Mouse (Mus musculus): ENCODE data around the gene Eef1akmt3. TPM values are rescaled to one million over a fixed set of nuclear protein-coding genes. Genes with fewer than 3 reads are reported as not detected.

Eef1akmt3 gene
- total and polyA plus RNA-seq, 2 experiments from 2014 or later: 0.14 to 0.15 TPM

DNA sequence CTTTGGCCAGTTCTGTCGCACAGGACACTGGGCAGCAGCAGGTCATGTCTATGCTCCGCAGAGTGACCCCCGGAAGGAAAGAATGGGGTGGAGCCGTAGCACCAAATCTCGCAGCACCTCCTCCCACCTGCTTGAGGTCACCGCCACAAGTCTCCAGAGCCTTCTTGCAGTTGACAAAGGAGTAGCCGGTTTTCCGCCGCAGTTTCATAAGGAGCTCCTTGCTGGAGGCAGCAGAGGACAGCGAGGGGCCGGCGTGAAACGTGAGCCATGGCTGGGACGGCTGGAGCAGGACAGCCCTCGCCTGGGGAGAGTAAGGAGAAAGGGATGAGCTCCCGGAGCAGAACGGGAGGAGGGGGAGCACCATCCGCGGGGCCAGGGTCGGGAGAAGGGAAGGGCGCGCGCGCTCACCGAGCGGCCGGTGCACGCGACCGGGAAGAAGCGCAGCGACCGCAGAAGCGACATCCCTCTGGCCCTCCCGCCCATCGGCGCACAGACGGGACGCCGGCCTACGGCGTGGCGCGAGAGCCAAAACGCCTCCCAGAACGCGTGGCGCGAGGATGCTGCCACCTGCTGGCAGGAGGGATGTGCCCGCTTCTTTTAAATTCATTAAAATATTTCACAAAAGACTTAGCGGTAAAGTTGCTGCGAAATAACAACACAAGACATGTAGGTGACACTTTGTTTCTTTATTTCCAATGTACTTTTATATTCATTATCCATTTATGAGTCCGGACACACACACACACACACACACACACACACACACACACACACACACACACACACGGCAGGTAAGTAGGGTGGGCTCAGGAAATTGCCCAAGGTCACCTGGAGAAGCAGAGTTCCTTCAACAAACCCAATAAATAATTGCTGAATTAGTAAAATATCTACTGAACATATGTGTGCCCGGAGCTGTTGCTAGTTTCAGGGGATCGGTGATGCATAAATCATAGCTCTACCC lies 10.7 kb downstream of the Eef1akmt3 start, which contains the start of gene Tsfm:
TSS of gene Tsfm (minus strand) at position 505 of the 961 bp plus-strand sequence.
- Histone ChIP-seq H3K4me2 (ENCODE audit: low read depth) (peak within 1 kb of the TSS; percentile 62), H3K9ac (peak within 1 kb of the TSS; percentile 78), H3K27ac (ENCODE audit: low read depth, low read length) (peak within 1 kb of the TSS; percentile 60), H3K36me3 (ENCODE audit: insufficient read depth) (peaks cover 25% of the 10 kb centered on the region), H3K9me3 (ENCODE audit: low read length) (no peaks in the 10 kb centered on the region), H3K27me3 (ENCODE audit: insufficient read depth, low read length) (no peaks in the 10 kb centered on the region), H3K4me3 (ENCODE audit: low read depth, low read length) (peak within 1 kb of the TSS; percentile 68), H3K4me1 (ENCODE audit: insufficient read depth) (no peaks in the 10 kb centered on the region)
- WGBS: 4% methylated on average over 55 of the region's 56 CpGs
- DNase-seq (peak; percentile 96), ATAC-seq (peak; percentile 91)
- peak; percentile 96 for TF ChIP-seq CTCF (IDR thresholded peaks at IDR 0.05; ENCODE audit: low read depth)

DNA sequence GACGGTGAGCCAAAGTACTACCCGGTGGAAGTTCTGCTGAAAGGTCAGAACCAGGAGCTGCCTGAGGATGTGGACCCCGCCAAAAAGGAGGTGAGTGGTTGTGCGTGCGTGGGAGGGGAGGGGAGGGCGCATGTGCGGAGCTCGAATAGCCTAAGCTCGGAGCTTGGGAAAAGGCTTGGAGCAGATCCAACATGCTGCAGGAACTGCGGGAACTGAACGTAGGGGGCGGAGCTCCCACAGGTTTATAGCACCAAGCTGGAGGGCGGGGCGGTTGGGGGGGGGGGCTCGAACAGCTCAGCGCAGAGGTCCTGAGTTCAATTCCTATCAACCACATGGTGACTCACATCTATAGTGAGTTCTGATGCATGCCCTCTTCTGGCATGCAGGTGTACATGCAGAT lies 22.9 kb downstream of the Eef1akmt3 start:
- no peak overlapping the region for H3K9ac ChIP-seq
- 75% methylated on average over 16 of the region's 16 CpGs for WGBS
- no peak overlapping the region for H3K27ac ChIP-seq (ENCODE audit: low read depth, low read length)
- H3K36me3 ChIP-seq (ENCODE audit: insufficient read depth): peaks cover 15% of the 10 kb centered on the region
- no peak overlapping the region for H3K4me2 ChIP-seq (ENCODE audit: low read depth)
- no peak for ATAC-seq
- TF ChIP-seq CTCF (IDR thresholded peaks at IDR 0.05; ENCODE audit: low read depth): no peak
- H3K4me1 ChIP-seq (ENCODE audit: insufficient read depth): no peaks in the 10 kb centered on the region
- no peaks in the 10 kb centered on the region for H3K27me3 ChIP-seq (ENCODE audit: insufficient read depth, low read length)
- no peaks in the 10 kb centered on the region for H3K9me3 ChIP-seq (ENCODE audit: low read length)
- no peak overlapping the region for H3K4me3 ChIP-seq (ENCODE audit: low read depth, low read length)
- no peak for DNase-seq

DNA sequence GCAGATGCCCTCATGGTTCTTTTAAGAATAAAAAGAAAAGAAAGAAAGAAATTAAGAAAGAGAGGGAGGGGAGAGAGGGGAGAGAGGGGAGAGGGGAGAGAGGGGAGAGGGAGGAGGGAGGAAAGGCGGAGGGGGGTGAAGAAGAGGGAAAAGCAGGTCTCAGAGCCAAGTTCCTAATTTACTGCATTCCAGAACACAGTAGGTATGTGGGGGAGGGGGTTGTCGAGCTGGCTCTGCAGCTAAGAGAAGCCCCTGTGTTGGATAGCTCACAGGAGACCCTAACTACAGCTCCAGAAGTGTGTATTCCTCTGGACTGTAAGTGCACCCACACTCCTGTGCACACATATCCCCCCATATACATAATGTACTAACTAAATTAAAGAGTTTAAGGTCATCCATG lies 24.2 kb downstream of the Eef1akmt3 start:
- H3K4me3 ChIP-seq (ENCODE audit: low read depth, low read length): no peak overlapping the region
- DNase-seq (no peak), ATAC-seq (no peak)
- no peak overlapping the region for H3K9ac ChIP-seq
- no peaks in the 10 kb centered on the region for H3K27me3 ChIP-seq (ENCODE audit: insufficient read depth, low read length)
- 25% methylated on average over 2 of the region's 2 CpGs for WGBS
- no peaks in the 10 kb centered on the region for H3K9me3 ChIP-seq (ENCODE audit: low read length)
- H3K27ac ChIP-seq (ENCODE audit: low read depth, low read length): no peak overlapping the region
- TF ChIP-seq CTCF (IDR thresholded peaks at IDR 0.05; ENCODE audit: low read depth): no peak
- no peaks in the 10 kb centered on the region for H3K4me1 ChIP-seq (ENCODE audit: insufficient read depth)
- H3K36me3 ChIP-seq (ENCODE audit: insufficient read depth): peaks cover 4% of the 10 kb centered on the region; the same call in 1 of the 2 replicates
- no peak overlapping the region for H3K4me2 ChIP-seq (ENCODE audit: low read depth)

DNA sequence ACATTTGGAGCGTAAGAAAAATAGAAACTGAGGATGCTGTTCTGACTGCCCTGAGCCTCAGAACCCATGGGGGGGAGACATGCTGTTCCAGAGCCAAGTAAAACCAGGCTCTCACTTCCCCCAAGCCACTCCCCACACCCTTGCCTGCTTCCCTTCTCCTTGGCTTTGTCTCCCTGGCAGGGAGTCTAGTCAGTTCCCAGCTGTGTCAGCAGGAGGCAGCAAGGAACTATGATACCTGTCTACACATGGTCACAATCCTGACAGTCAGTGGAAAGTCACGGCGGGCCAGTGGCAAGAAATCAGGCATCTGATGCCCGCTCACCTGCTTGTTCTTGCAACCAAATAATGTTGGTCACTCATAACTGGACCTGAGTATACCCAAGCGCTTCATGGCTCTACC lies 24.8 kb downstream of the Eef1akmt3 start:
- DNase-seq (no peak), ATAC-seq (no peak)
- WGBS: 64% methylated on average over 5 of the region's 5 CpGs
- Histone ChIP-seq H3K4me3 (ENCODE audit: low read depth, low read length) (no peak overlapping the region), H3K27ac (ENCODE audit: low read depth, low read length) (no peak overlapping the region), H3K27me3 (ENCODE audit: insufficient read depth, low read length) (no peaks in the 10 kb centered on the region), H3K9me3 (ENCODE audit: low read length) (no peaks in the 10 kb centered on the region), H3K9ac (no peak overlapping the region), H3K36me3 (ENCODE audit: insufficient read depth) (no peaks in the 10 kb centered on the region), H3K4me2 (ENCODE audit: low read depth) (no peak overlapping the region), H3K4me1 (ENCODE audit: insufficient read depth) (no peaks in the 10 kb centered on the region)
- TF ChIP-seq CTCF (IDR thresholded peaks at IDR 0.05; ENCODE audit: low read depth): 0 out of 2 replicates have a peak, but pooled peaks have one; percentile 30

DNA sequence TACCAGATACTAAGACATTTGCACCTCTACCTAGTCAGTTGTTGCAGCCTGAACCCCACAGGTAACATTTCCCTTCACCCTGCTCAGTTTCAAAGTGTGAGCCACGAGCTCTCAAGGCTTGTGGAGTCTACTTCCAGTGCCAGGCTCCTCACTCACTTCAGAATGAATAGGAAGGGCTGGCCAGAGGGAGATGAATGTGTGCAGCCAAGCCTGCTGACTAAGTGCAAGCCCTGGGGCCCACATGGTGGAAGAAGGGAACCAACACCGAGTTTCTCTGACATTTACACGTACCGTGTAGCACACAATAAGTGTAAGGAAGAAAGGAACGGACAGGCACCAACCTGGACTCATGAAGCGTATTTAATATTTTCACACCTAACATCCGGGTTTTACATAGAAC lies 37.5 kb downstream of the Eef1akmt3 start:
- H3K9ac ChIP-seq: no peak overlapping the region

DNA sequence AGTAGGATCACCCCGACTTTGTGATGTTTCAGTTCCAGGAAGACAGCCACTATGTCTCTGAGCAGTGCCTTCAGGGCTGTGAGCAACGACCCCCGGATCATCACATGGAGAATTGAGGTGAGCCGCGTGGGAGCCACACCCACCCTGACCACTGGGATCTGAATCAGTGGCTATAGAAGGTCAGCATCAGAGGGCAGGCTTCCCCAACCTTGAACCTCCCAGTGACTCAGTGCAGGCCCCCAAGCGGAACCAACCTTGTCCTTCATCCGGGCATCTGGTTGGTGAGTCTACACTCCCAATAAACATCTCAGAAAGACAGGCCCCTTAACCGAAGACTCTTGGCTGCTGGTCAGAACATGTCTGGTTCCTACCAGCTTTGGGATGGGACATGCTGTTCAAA lies 38.0 kb downstream of the Eef1akmt3 start:
- no peak overlapping the region for H3K9ac ChIP-seq
- no peak for DNase-seq
- no peaks in the 10 kb centered on the region for H3K27me3 ChIP-seq (ENCODE audit: insufficient read depth, low read length)
- H3K4me2 ChIP-seq (ENCODE audit: low read depth): no peak overlapping the region
- H3K27ac ChIP-seq (ENCODE audit: low read depth, low read length): no peak overlapping the region
- no peak for TF ChIP-seq CTCF (IDR thresholded peaks at IDR 0.05; ENCODE audit: low read depth)
- H3K4me1 ChIP-seq (ENCODE audit: insufficient read depth): no peaks in the 10 kb centered on the region
- peaks cover 18% of the 10 kb centered on the region for H3K36me3 ChIP-seq (ENCODE audit: insufficient read depth)
- 88% methylated on average over 8 of the region's 8 CpGs for WGBS
- no peak for ATAC-seq
- H3K9me3 ChIP-seq (ENCODE audit: low read length): no peaks in the 10 kb centered on the region
- no peak overlapping the region for H3K4me3 ChIP-seq (ENCODE audit: low read depth, low read length)

More for the DNA sequence above, 37.5 kb downstream of the Eef1akmt3 start:
- Histone ChIP-seq H3K27ac (ENCODE audit: low read depth, low read length) (no peak overlapping the region), H3K36me3 (ENCODE audit: insufficient read depth) (peaks cover 13% of the 10 kb centered on the region), H3K27me3 (ENCODE audit: insufficient read depth, low read length) (no peaks in the 10 kb centered on the region), H3K4me3 (ENCODE audit: low read depth, low read length) (no peak overlapping the region), H3K4me2 (ENCODE audit: low read depth) (no peak overlapping the region), H3K9me3 (ENCODE audit: low read length) (no peaks in the 10 kb centered on the region), H3K4me1 (ENCODE audit: insufficient read depth) (no peaks in the 10 kb centered on the region)
- DNase-seq (no peak), ATAC-seq (no peak)
- WGBS: 68% methylated on average over 7 of the region's 7 CpGs
- TF ChIP-seq CTCF (IDR thresholded peaks at IDR 0.05; ENCODE audit: low read depth): no peak

DNA sequence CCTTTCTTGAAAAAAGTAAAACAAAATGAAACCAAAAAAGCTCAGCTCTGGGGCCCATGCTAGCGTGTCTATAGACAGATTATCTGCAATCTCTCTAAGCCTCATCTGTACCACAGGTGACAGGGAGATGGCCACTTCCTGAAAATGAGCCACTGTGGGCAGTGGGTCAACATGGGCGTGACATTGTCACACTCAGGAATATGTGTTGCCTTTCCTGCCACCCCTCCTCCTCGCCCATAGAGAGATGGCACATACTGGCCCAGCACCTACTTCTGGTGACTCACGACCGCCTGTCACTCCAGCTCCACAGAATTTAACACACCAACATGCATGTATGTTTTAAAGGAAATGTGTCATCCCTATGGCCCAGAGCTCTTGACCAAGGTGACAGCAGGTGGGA lies 38.5 kb downstream of the Eef1akmt3 start:
- Histone ChIP-seq H3K27me3 (ENCODE audit: insufficient read depth, low read length) (no peaks in the 10 kb centered on the region), H3K4me1 (ENCODE audit: insufficient read depth) (no peaks in the 10 kb centered on the region), H3K36me3 (ENCODE audit: insufficient read depth) (peaks cover 24% of the 10 kb centered on the region), H3K4me3 (ENCODE audit: low read depth, low read length) (no peak overlapping the region), H3K9me3 (ENCODE audit: low read length) (no peaks in the 10 kb centered on the region), H3K9ac (no peak overlapping the region), H3K27ac (ENCODE audit: low read depth, low read length) (no peak overlapping the region), H3K4me2 (ENCODE audit: low read depth) (no peak overlapping the region)
- no peak for TF ChIP-seq CTCF (IDR thresholded peaks at IDR 0.05; ENCODE audit: low read depth)
- DNase-seq (no peak), ATAC-seq (no peak)
- 95% methylated on average over 5 of the region's 5 CpGs for WGBS

All from forebrain, postnatal 0 days (tissue).